Mouse (Mus musculus) cerebellum, adult (tissue): ENCODE data around the gene Gm49384.

Experiments used
- ATAC-seq: cut with Nextera tagmentation; 2 replicates; pipeline ENCODE4 v1.9.2; 2017; ENCODE audit warnings: mild to moderate bottlenecking, moderate library complexity, mixed read lengths; ENCODE audit not compliant: insufficient number of reproducible peaks, low FRiP score, low TSS enrichment

The Gm49384 gene

GRCm38 (mm10) chr12:69204052-69204833 is at the start of gene Gm49384:
Gene Gm49384, minus strand, starts transcription at chr12:69204267.
- no peak for ATAC-seq

GRCm38 (mm10) chr12:69253806-69254205 is 49.7 kb upstream of the Gm49384 start:
- ATAC-seq = no peak

- ATAC-seq = no peak
Observed at GRCm38 (mm10) chr12:69250756-69251155, 46.7 kb upstream of the Gm49384 start.

- ATAC-seq = no peak
Observed at GRCm38 (mm10) chr12:69249766-69250165, 45.7 kb upstream of the Gm49384 start.

- ATAC-seq = peak; percentile 86
Observed at GRCm38 (mm10) chr12:69241771-69242431, 37.8 kb upstream of the Gm49384 start.

- no peak for ATAC-seq
Observed at GRCm38 (mm10) chr12:69241405-69241770, 37.3 kb upstream of the Gm49384 start.

- no peak for ATAC-seq
Observed at GRCm38 (mm10) chr12:69240876-69241275, 36.8 kb upstream of the Gm49384 start, which contains the start of gene Klhdc1. Gene Klhdc1, plus strand, starts transcription at chr12:69241176.

- no peak for ATAC-seq
Observed at GRCm38 (mm10) chr12:69238284-69238683, 34.2 kb upstream of the Gm49384 start.

GRCm38 (mm10) chr12:69235782-69236181 is 31.7 kb upstream of the Gm49384 start:
- no peak for ATAC-seq

- ATAC-seq = no peak
Observed at GRCm38 (mm10) chr12:69229251-69229650, 25.2 kb upstream of the Gm49384 start.

- peak; percentile 88 for ATAC-seq
Observed at GRCm38 (mm10) chr12:69227776-69228466, 23.9 kb upstream of the Gm49384 start, which contains the start of gene Pole2. Gene Pole2, minus strand, starts transcription at chr12:69228195.

- ATAC-seq = no peak
Observed at GRCm38 (mm10) chr12:69220613-69221277, 16.7 kb upstream of the Gm49384 start.

- no peak for ATAC-seq
Observed at GRCm38 (mm10) chr12:69216587-69216986, 12.5 kb upstream of the Gm49384 start.

GRCm38 (mm10) chr12:69215000-69215785 is 11.1 kb upstream of the Gm49384 start:
- ATAC-seq = no peak

- ATAC-seq = no peak
Observed at GRCm38 (mm10) chr12:69214393-69214792, 10.3 kb upstream of the Gm49384 start.

- ATAC-seq = no peak
Observed at GRCm38 (mm10) chr12:69213186-69213777, 9.2 kb upstream of the Gm49384 start.

GRCm38 (mm10) chr12:69211057-69211456 is 7.0 kb upstream of the Gm49384 start:
- ATAC-seq = no peak

GRCm38 (mm10) chr12:69210056-69210979 is 6.3 kb upstream of the Gm49384 start:
- no peak for ATAC-seq
